Mouse (Mus musculus) liver, postnatal 0 days (tissue): ENCODE results near the gene Dab1. TPM values are rescaled to one million over a fixed set of nuclear protein-coding genes. Genes with fewer than 3 reads are reported as not detected.

Source experiments
- ATAC-seq: fragments of 200-750 bp; cut with Nextera tagmentation; 2 replicates; pipeline ENCODE4 v1.8.0; 2017; ENCODE audit warnings: mild to moderate bottlenecking, moderate library complexity
- DNase-seq: peaks from one replicate; pipeline ENCODE4 v3.0.0-alpha.2; 2016
- H3K27ac ChIP-seq: fragments of 300-500 bp; sonication (generic); 2 replicates; pipeline ENCODE4 v1.5.1; 2014; ENCODE audit warnings: antibody characterized with exemption, moderate library complexity, mild to moderate bottlenecking, low read depth
- H3K27me3 ChIP-seq: fragments of 300-500 bp; sonication (generic); 2 replicates; pipeline ENCODE4 v1.6.1; 2014; ENCODE audit warnings: low read length, control low read depth, mixed read lengths; ENCODE audit not compliant: insufficient read depth
- H3K36me3 ChIP-seq: fragments of 300-500 bp; sonication (generic); replicated peaks from 2 replicates; pipeline ENCODE4 v1.6.1; 2014; ENCODE audit warnings: mild to moderate bottlenecking, control low read depth, low read length, moderate library complexity, mixed read lengths; ENCODE audit not compliant: insufficient read depth
- H3K4me1 ChIP-seq: fragments of 300-500 bp; sonication (generic); 2 replicates; pipeline ENCODE4 v1.6.1; 2014; ENCODE audit warnings: antibody characterized with exemption, mild to moderate bottlenecking, control low read depth; ENCODE audit not compliant: insufficient read depth
- H3K4me2 ChIP-seq: fragments of 300-500 bp; sonication (generic); 2 replicates; pipeline ENCODE4 v1.6.1; 2014; ENCODE audit warnings: low read depth, mild to moderate bottlenecking, low read length, moderate library complexity, mixed read lengths
- H3K4me3 ChIP-seq: fragments of 300-500 bp; sonication (generic); 2 replicates; pipeline ENCODE4 v1.5.1; 2014; ENCODE audit warnings: low read depth, low read length
- H3K9ac ChIP-seq: fragments of 300-500 bp; sonication (generic); replicated peaks from 2 replicates; pipeline ENCODE4 v1.6.1; 2014; ENCODE audit warnings: mild to moderate bottlenecking, moderate library complexity
- H3K9me3 ChIP-seq: fragments of 300-500 bp; sonication (generic); 2 replicates; pipeline ENCODE4 v1.6.1; 2016; ENCODE audit warnings: mild to moderate bottlenecking, control low read depth, low read length, mixed read lengths
- CTCF ChIP-seq: sonication (generic); IDR thresholded peaks from 2 replicates; pipeline ENCODE4 v1.5.1; 2016; ENCODE audit warnings: antibody characterized with exemption, low read depth
- EP300 ChIP-seq: IDR thresholded peaks from 2 replicates; pipeline ENCODE4 v1.6.1; 2016; ENCODE audit warnings: antibody characterized with exemption, low read depth, mild to moderate bottlenecking
- WGBS: fragments of 180-500 bp; shearing (Covaris S2); extraction: QIAGEN DNeasy Blood & Tissue Kit; methylation state at CpG from one replicate; pipeline ENCODE4 v1.1.7; 2014; ENCODE audit not compliant: insufficient replicate concordance; 5-methylcytosine and 5-hydroxymethylcytosine counted together
- polyA plus RNA-seq: library from polyadenylated mRNA; unstranded; fragments of >200 nt; fragmentation: Nextera tagmentation; extraction: Ambion mirVana; gene quantifications from 2 replicates; pipeline ENCODE4 v1.2.1, GENCODE M21; 2015

Gene Dab1
- polyA plus RNA-seq, 1 experiment from 2014 or later = 1.1 TPM

DNA sequence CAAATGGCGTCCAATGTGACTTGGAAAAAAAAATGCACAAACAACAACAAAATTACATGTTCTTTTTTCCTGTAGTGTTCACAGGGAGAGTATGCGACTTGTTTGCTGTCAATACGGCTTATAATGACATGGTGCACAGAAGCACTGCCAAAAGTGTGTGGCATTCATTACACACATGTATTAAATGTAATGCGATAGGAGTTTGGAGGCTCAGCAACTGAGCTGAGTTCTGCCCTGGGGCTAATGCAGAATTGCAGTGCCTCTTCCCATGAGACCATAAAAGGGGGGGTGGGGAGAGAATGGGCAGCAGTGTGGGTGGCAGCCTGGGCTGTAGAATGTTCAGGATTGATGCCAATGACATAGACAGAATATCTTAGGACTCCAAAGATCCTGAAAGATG lies 259.7 kb downstream of the Dab1 start:
- no peaks in the 10 kb centered on the region for H3K36me3 ChIP-seq
- H3K27me3 ChIP-seq = no peaks in the 10 kb centered on the region
- no peak for DNase-seq
- TF ChIP-seq CTCF (no peak), EP300 (no peak)
- no peaks in the 10 kb centered on the region for H3K9me3 ChIP-seq
- H3K4me2 ChIP-seq = no peak overlapping the region
- no peak for ATAC-seq
- WGBS = 73% methylated on average over 4 of the region's 4 CpGs
- H3K4me1 ChIP-seq = no peaks in the 10 kb centered on the region
- H3K4me3 ChIP-seq = no peak overlapping the region
- H3K27ac ChIP-seq = no peak overlapping the region
- no peak overlapping the region for H3K9ac ChIP-seq

DNA sequence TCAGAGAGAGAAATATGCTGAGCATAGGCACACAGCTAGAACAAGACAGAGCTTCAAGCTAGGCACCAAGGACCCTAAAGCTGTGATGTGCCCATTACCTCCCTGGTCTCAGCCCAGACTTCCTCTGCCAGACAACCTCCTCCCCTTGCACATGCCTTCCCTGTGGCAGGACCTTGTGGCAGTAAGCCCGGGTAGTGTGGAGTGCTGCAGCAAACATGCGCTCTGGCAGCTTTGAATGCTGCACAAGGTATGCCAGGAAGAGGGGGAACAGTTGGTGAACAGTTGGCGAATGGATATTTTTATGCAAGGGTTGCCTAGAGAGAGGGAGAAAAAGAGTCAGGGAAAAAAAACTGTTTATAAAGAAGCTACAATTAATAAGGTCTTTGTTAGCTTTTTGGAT lies 262.5 kb downstream of the Dab1 start:
- DNase-seq (no peak), ATAC-seq (no peak)
- Histone ChIP-seq H3K9me3 (no peaks in the 10 kb centered on the region), H3K4me3 (no peak overlapping the region), H3K36me3 (no peaks in the 10 kb centered on the region), H3K27ac (no peak overlapping the region), H3K4me1 (no peaks in the 10 kb centered on the region), H3K4me2 (no peak overlapping the region), H3K27me3 (no peaks in the 10 kb centered on the region), H3K9ac (no peak overlapping the region)
- 61% methylated on average over 3 of the region's 3 CpGs for WGBS
- TF ChIP-seq CTCF (no peak), EP300 (no peak)

- ATAC-seq = no peak
- 57% methylated on average over 2 of the region's 2 CpGs for WGBS
- H3K4me1 ChIP-seq = no peaks in the 10 kb centered on the region
- H3K4me2 ChIP-seq = no peak overlapping the region
- no peak overlapping the region for H3K9ac ChIP-seq
- no peak overlapping the region for H3K27ac ChIP-seq
- TF ChIP-seq CTCF (no peak), EP300 (no peak)
- H3K27me3 ChIP-seq = no peaks in the 10 kb centered on the region
- no peak for DNase-seq
- H3K9me3 ChIP-seq = no peaks in the 10 kb centered on the region
- no peak overlapping the region for H3K4me3 ChIP-seq
- H3K36me3 ChIP-seq = no peaks in the 10 kb centered on the region
Observed at GRCm38 (mm10) chr4:103888086-103888485, 268.9 kb downstream of the Dab1 start.

DNA sequence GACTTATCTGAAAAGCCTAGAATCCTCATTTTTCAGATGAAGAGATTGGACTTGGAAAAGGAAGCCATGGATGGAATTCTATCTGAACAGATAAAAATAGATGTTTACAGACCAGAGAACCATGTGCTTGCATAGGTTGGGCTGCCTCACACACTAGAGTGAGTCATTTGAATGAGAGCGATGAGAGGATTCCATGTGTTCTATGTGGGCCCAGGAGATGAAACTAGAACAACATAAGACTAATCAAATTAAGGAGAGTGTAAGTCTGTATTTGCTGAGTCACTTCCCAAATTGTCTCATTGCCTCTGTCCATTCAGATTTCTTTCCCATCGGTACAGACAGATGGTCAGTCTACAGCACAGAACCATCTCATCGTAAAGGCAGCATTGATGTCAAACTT lies 270.0 kb downstream of the Dab1 start:
- no peaks in the 10 kb centered on the region for H3K27me3 ChIP-seq
- no peaks in the 10 kb centered on the region for H3K36me3 ChIP-seq
- no peak for ATAC-seq
- H3K9ac ChIP-seq = no peak overlapping the region
- H3K4me1 ChIP-seq = no peaks in the 10 kb centered on the region
- H3K27ac ChIP-seq = no peak overlapping the region
- no peak for DNase-seq
- 94% methylated on average over 3 of the region's 3 CpGs for WGBS
- no peak overlapping the region for H3K4me2 ChIP-seq
- no peak overlapping the region for H3K4me3 ChIP-seq
- no peaks in the 10 kb centered on the region for H3K9me3 ChIP-seq
- TF ChIP-seq CTCF (no peak), EP300 (no peak)

- 76% methylated on average over 4 of the region's 4 CpGs for WGBS
- DNase-seq (no peak), ATAC-seq (no peak)
- Histone ChIP-seq H3K4me1 (no peaks in the 10 kb centered on the region), H3K9me3 (no peaks in the 10 kb centered on the region), H3K27ac (no peak overlapping the region), H3K9ac (no peak overlapping the region), H3K4me3 (no peak overlapping the region), H3K4me2 (no peak overlapping the region), H3K27me3 (no peaks in the 10 kb centered on the region), H3K36me3 (no peaks in the 10 kb centered on the region)
- TF ChIP-seq CTCF (no peak), EP300 (no peak)
Observed at GRCm38 (mm10) chr4:103896806-103897205, 277.6 kb downstream of the Dab1 start.

DNA sequence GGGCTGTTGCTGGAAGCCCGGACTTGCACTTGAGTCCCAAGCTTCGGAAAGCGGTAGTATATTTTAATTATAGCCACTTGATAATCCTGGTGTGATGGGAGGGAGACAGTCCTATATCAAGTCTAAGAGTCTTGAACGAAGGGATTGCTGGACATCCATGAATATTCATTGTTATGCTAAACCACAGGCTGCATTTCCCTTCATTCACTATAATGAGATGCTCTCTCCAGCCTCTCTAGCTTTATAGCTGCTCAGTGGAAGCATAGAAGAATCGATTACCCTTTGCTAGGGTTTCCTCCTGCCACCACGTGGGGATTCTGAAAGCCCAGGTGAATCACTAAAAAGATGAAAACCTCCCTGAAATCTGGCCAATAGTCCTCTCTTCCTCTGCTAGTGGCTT lies 278.5 kb downstream of the Dab1 start:
- Histone ChIP-seq H3K36me3 (no peaks in the 10 kb centered on the region), H3K27me3 (no peaks in the 10 kb centered on the region), H3K9ac (no peak overlapping the region), H3K4me3 (no peak overlapping the region), H3K9me3 (no peaks in the 10 kb centered on the region), H3K4me1 (no peaks in the 10 kb centered on the region), H3K4me2 (no peak overlapping the region), H3K27ac (no peak overlapping the region)
- 68% methylated on average over 6 of the region's 6 CpGs for WGBS
- DNase-seq (no peak), ATAC-seq (no peak)
- TF ChIP-seq EP300 (no peak), CTCF (no peak)

GRCm38 (mm10) chr4:103911441-103911840 lies 292.3 kb downstream of the Dab1 start:
- 45% methylated on average over 4 of the region's 4 CpGs for WGBS
- no peaks in the 10 kb centered on the region for H3K36me3 ChIP-seq
- no peak overlapping the region for H3K4me2 ChIP-seq
- no peak overlapping the region for H3K9ac ChIP-seq
- H3K9me3 ChIP-seq = no peaks in the 10 kb centered on the region
- no peak overlapping the region for H3K27ac ChIP-seq
- H3K4me3 ChIP-seq = no peak overlapping the region
- H3K4me1 ChIP-seq = no peaks in the 10 kb centered on the region
- H3K27me3 ChIP-seq = no peaks in the 10 kb centered on the region
- no peak for TF ChIP-seq CTCF
- TF ChIP-seq EP300 = no peak
- DNase-seq (no peak), ATAC-seq (no peak)
